Mouse (Mus musculus): ENCODE data around the gene Rapgef4.
A peak's percentile ranks its signal among the peaks of the same experiment; 100 is the strongest.

The Rapgef4 gene

GRCm38 (mm10) chr2:72197026-72197425 is 216.0 kb downstream of the Rapgef4 start:
- DNase-seq, result no peak

- no peak for DNase-seq
These were observed 218.4 kb downstream of the Rapgef4 start for GRCm38 (mm10) chr2:72199451-72199850.

- peak; percentile 45 for DNase-seq
These were observed 220.5 kb downstream of the Rapgef4 start for GRCm38 (mm10) chr2:72201506-72201905.

- DNase-seq, result no peak
These were observed 221.2 kb downstream of the Rapgef4 start for GRCm38 (mm10) chr2:72202252-72202651.

GRCm38 (mm10) chr2:72203609-72204008 is 222.6 kb downstream of the Rapgef4 start:
- peak; percentile 89 for DNase-seq

- DNase-seq, result peak; percentile 68
These were observed 224.8 kb downstream of the Rapgef4 start for GRCm38 (mm10) chr2:72205869-72206268.

GRCm38 (mm10) chr2:72206530-72207248 is 225.6 kb downstream of the Rapgef4 start:
- DNase-seq, result no peak

GRCm38 (mm10) chr2:72217336-72217735 is 236.3 kb downstream of the Rapgef4 start:
- no peak for DNase-seq

- DNase-seq, result peak; percentile 89
These were observed 238.9 kb downstream of the Rapgef4 start for GRCm38 (mm10) chr2:72219921-72220320.

GRCm38 (mm10) chr2:72221283-72221682 is 240.2 kb downstream of the Rapgef4 start:
- DNase-seq, result no peak

GRCm38 (mm10) chr2:72221706-72222105 is 240.7 kb downstream of the Rapgef4 start:
- no peak for DNase-seq

- no peak for DNase-seq
These were observed 241.2 kb downstream of the Rapgef4 start for GRCm38 (mm10) chr2:72222276-72222675.

- no peak for DNase-seq
These were observed 241.9 kb downstream of the Rapgef4 start for GRCm38 (mm10) chr2:72222736-72223455.

GRCm38 (mm10) chr2:72223479-72223878 is 242.4 kb downstream of the Rapgef4 start:
- no peak for DNase-seq

- no peak for DNase-seq
These were observed 245.0 kb downstream of the Rapgef4 start for GRCm38 (mm10) chr2:72226006-72226405.

- no peak for DNase-seq
These were observed 246.4 kb downstream of the Rapgef4 start for GRCm38 (mm10) chr2:72227416-72227815.

- DNase-seq, result no peak
These were observed 247.8 kb downstream of the Rapgef4 start for GRCm38 (mm10) chr2:72228881-72229280.

- no peak for DNase-seq
These were observed 249.5 kb downstream of the Rapgef4 start for GRCm38 (mm10) chr2:72230545-72230944.

- DNase-seq, result no peak
These were observed 253.0 kb downstream of the Rapgef4 start for GRCm38 (mm10) chr2:72234085-72234484.

GRCm38 (mm10) chr2:72234943-72235342 is 253.9 kb downstream of the Rapgef4 start:
- peak; percentile 70 for DNase-seq

- DNase-seq, result no peak
These were observed 254.4 kb downstream of the Rapgef4 start for GRCm38 (mm10) chr2:72235361-72235901.

- no peak for DNase-seq
These were observed 257.4 kb downstream of the Rapgef4 start for GRCm38 (mm10) chr2:72238421-72238820.

- DNase-seq, result no peak
These were observed 257.9 kb downstream of the Rapgef4 start for GRCm38 (mm10) chr2:72238925-72239324.

- DNase-seq, result no peak
These were observed 258.4 kb downstream of the Rapgef4 start for GRCm38 (mm10) chr2:72239456-72239855.

All from thymus, postnatal 4 days (tissue).